Mouse (Mus musculus): ENCODE measurements around the gene Cdh18.

- TF ChIP-seq TAL1 (IDR thresholded peaks at IDR 0.05; ENCODE audit: low read length) (no peak), GATA1 (IDR thresholded peaks at IDR 0.05; ENCODE audit: low read length) (no peak)
These were observed 503.2 kb downstream of the Cdh18 start for GRCm38 (mm10) chr15:23052006-23052405.
